Mouse (Mus musculus): ENCODE data around the gene Ssc4d.

DNA sequence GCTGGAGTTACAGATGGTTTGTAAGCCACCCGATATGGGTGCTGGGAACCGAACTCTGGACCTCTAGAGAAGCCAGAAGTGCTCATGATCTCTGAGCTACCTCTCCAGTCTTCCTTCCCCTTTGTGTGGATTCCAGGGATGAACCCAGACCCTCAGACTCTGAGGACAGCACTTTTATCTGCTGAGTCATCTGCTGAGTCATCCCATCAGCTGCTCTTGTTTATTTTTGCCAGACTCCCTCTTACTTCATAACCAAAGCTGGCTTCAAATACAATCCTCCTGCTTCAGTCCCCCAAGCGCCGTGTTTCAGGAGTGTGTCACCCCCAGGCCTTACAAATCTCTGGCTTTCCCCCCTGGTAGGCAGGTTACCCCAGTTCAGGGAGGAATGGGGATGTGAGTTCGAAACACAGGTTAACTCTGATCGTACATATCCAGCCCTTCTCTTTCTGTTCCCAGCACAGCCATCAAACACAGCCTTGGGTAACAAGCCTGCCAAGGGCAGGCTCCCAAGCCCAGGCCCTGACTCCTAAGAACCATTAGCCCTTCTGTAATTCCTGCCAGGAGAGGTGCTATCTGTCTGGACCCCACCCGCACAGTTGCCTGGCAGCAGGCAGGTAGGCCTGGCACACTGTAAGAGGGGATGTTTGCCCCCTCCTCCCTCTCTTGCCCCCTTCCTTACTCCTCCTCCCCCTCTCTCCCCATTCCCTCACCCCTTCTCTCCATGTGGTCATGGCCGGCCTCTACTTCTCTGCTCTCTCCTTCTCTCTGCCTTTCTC lies 1.8 kb upstream of the Ssc4d start:
- TF ChIP-seq CTCF (IDR thresholded peaks at IDR 0.05; ENCODE audit: control insufficient read depth, insufficient read depth, insufficient replicate concordance, low read depth, low read length) (no peak), POLR2A (IDR thresholded peaks at IDR 0.05; ENCODE audit: control insufficient read depth, low read depth, low read length) (no peak)

All from testis, adult 2 months (tissue).